Mouse (Mus musculus): ENCODE data around the gene Tnpo3. TPM values are rescaled to one million over a fixed set of nuclear protein-coding genes. Genes with fewer than 3 reads are reported as not detected.

The Tnpo3 gene
- 60.6 and 60.9 TPM in 2 replicates for total RNA-seq (2021)
- long read RNA-seq, full-length matches to known transcripts: 45 of 74 reads
- long read RNA-seq, partial matches to known transcripts: 8 of 74 reads
- long read RNA-seq, other reads (novel, unspliced or antisense): 21 of 74 reads

DNA sequence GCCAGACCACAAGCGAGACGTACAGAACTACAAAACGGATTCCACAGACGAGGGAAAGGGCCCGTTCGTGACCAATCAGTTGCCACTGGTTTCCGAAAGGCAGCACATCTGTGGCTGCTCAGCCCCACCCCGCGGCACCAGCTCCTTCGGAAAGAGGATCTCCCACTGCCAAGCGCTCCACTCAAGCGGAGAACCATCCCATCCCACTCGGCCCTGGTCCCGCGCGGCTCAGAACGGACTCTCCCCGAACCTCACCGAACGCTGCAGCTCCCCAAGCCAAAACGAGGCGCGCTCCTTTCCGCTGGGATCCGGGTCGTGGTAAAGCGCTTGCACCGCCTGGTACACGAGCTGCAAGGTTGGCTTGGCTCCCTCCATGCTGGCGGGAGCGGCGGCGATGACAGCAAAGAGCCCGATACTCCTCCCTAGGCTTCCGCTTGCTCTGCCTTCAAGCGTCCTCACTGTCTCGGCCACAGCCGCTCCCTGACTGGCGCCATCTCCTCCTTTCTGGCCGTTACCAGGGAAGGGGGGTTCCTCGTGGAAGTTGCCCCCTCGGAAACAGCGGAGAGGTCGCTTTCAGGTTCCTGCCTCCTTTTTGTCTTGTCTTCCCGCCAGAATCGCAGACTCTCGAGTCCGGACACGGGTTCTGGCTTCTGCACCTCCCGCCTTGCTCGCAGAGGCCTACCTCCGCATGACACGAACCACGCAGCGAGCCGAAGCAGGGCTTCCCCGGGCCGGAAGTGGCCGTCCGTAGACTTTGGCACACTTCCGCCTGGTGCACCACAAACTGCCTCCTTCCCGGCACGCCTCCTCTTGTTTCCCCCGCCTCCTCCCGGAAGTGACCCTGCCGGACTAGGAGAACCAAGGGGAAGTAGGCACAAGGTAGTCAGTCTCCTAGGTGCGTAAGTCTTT lies at the start of gene Tnpo3:
Tnpo3 (minus strand) TSS at position 777 of the 909 bp plus-strand sequence.
- DNase-seq: peak; percentile 90

- no peak for DNase-seq
Measured at GRCm38 (mm10) chr6:29658626-29659475, 49.2 kb upstream of the Tnpo3 start.

DNA sequence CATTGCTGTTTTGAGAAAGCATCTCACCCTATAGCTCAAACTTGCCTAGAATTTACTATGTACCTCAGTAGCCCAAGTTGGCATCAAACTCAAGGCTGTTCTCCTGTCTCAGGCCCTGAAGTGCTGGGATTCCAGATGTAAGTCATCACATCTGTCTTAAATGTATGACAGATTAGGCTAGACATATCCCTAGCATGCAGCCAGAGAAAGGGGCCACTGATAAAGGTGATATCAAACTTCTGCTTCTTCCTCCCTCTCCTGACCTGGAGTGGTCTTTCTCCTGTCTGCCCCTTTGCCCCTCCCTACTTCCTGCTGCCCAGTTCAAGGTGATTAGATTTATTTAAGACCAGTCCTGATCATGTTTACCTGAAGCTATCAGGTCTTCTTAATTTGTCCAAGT lies 43.6 kb upstream of the Tnpo3 start:
- DNase-seq: no peak

GRCm38 (mm10) chr6:29650170-29650549 lies 40.5 kb upstream of the Tnpo3 start:
- DNase-seq: no peak

GRCm38 (mm10) chr6:29649494-29650169 lies 39.9 kb upstream of the Tnpo3 start:
- DNase-seq: peak; percentile 77

- DNase-seq: no peak
Measured at GRCm38 (mm10) chr6:29641816-29642215, 32.1 kb upstream of the Tnpo3 start.

DNA sequence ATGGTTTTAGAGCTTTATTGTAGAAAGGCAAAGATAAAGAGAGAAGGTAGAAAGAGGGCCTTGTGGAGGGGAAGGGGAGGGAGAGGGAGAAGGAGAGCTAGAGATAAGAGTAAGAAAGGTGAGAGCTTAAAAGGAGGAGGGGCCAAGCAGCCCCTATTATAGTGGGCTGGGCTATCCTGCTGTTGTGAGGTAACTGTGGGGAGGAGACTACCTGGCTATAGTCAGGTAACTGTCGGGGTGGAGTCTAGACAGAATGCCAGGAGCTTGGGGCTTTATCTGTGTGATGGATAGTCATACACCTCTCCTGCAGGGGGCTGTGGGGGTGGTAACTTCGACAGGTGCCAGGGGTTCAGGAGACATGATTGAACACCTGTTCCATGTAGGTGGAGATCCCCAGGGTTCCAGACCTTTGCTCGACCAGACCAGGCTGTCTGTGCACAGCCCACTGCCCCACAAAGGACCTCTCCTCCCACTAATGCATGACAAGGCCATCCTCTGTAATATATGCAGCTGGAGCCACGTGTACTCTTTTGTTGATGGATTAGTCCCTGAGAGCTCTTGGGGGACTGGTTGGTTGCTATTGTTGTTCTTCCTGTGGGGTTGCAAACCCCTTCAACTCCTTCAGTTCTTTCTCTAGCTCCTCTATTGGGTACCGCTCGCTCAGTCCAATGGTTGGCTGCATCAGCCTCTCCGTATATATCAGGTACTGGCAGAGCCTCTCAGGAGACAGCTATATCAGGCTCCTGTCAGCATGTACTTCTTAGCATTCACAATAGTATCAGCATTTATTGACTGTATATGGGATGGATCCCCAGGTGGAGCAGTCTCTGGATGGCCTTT lies 30.1 kb upstream of the Tnpo3 start:
- no peak for DNase-seq

- DNase-seq: no peak
Measured at GRCm38 (mm10) chr6:29638844-29639460, 29.3 kb upstream of the Tnpo3 start.

DNA sequence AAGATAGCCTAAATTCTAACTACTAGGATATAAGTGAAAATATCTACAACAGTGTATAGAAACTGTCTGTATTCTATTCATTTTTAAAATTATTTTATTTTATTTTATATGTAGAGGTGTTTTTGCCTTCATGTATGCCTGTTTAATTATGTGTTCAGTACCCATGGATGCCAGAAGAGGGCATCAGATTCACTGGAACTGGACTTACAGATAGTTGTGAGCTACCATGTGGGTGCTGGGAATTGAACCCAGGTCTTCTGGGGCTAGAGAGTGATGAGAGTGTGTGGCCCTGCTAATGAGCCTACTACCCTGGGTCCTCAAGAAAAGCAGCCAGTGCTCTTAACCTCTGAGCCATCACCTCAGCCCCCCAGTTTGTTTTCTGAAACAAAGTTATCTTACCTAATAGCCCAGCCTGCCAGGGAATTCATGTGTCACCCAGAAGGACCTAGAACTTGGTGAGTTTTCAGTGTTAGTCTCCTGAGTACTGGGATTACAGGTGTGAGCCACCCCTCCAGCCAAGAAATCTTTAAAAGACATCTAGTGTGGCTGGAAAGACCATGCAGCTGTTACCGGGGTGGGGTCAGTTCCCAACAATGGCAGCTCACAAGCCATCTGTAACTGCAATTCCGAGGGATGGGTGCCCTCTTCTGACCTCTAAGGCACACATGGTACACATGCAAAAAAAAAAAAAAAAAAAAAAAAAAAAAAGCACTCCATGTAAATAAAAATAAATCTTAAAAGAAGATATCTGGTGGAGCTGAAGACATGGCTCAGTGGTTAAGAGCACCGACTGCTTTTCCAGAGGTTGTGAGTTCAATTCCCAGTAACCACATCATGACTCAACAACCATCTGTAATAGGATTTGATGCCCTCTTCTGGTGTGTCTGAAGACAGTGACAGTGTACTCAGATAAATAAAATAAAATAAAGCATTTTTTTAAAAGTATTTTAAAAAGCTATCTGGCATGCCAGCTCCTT lies 28.0 kb upstream of the Tnpo3 start:
- DNase-seq: no peak

- no peak for DNase-seq
Measured at GRCm38 (mm10) chr6:29636322-29637092, 26.8 kb upstream of the Tnpo3 start.

DNA sequence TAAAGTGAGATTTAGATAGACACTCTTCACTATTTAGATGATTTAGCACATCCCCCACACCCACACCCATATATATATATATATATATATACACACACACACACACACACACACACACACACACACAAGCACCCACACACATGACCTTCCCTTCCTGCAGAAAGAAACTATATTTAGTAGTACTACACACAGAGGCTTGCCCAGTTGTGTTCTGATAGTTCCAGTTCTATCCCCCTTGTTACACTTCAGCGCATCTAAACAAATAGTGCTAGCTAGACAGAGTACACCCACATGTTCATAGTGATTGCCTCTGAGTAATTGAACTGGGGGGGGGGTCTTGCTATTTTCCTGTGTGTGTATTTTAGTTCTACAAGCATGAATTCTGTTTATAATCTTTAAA lies 24.9 kb upstream of the Tnpo3 start:
- DNase-seq: no peak

GRCm38 (mm10) chr6:29632552-29633292 lies 23.0 kb upstream of the Tnpo3 start:
- no peak for DNase-seq

GRCm38 (mm10) chr6:29631751-29632551 lies 22.3 kb upstream of the Tnpo3 start:
- DNase-seq: no peak

- no peak for DNase-seq
Measured at GRCm38 (mm10) chr6:29630216-29630615, 20.5 kb upstream of the Tnpo3 start.

GRCm38 (mm10) chr6:29627756-29628155 lies 18.1 kb upstream of the Tnpo3 start:
- DNase-seq: no peak

DNA sequence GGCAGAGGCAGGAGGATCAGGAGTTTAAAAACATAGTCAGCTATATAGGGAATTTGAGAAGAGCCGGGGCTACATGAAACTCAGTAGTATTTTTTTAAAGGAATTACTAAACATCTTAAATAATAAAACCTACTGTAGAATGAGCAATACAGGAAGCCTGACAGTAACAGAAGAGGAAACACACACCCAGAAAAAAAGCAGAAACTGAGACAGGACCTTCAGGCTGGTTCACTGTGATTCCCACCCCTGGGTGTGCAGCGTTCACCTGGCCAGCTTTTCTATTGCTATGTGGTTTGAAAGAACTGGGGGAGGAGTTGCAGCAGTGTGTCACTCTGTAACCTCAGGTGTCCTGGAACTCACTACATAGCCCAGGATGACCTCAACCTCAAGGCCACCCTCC lies 14.2 kb upstream of the Tnpo3 start:
- no peak for DNase-seq

DNA sequence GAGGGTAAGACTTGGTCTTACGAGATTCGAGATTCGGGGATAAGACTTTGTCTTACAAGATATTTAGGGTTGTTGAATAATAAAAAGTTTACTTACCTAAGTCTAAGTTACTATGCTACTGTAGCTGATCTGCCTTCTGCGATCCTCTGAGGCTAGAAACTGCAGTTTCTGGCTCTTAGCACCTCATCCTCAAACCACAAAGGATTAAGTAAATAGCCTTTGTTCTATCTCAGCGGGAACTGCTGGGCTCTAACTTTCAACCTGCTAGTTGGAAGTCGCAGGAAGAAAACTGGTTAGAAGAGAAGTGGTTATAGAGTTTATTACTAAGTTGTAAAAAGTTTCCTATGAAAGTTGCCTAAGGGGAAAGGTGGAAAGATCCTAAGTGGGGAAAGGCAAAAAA lies 12.6 kb upstream of the Tnpo3 start:
- DNase-seq: no peak

Data from adrenal gland, postnatal 25 days (tissue).